Mouse (Mus musculus) heart, adult 10 weeks (tissue): ENCODE results near the gene Gm9747. TPM values are rescaled to one million over a fixed set of nuclear protein-coding genes. Genes with fewer than 3 reads are reported as not detected.

Experiments
- polyA plus RNA-seq: library from polyadenylated mRNA; stranded (reverse); fragments of 350-450 nt; fragmentation: Illumina TruSeq; extraction: RNeasy Lipid Tissue Mini Kit (QIAGEN cat#74804); gene quantifications from one replicate; pipeline ENCODE4 v1.2.3, GENCODE M21; 2014; ENCODE audit warnings: low read depth, low replicate concordance

Gm9747 gene
- not detected for polyA plus RNA-seq

DNA sequence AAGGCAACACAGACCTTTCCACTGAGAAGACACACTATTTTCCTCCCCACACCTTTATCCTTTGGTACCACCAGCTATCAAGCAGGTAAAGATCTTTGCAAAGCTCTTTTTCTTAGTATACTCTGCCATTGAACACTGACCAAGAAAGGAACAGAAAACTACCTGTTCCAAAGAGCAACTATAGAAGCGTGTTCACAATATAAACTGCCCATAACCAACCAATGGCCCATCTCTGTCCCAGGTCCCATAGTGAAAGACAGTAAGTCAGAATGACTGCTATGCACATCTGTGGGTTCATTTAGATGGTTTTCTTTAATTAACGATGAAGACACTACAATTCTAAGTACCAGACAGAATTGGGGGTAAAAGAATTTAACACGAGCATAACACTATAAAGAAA, at the start of gene Gm9747:
Gene Gm9747, plus strand, starts transcription at position 301 of the 400 bp plus-strand sequence.

Other genes starting within 250 kb of the Gm9747 start
- 14.0 TPM for gene Irs1, start 58.3 kb downstream of the Gm9747 start, polyA plus RNA-seq
- gene Rhbdd1, start 83.3 kb downstream of the Gm9747 start, polyA plus RNA-seq = 12.7 TPM